Mouse (Mus musculus): ENCODE results near the gene Sh3pxd2b.

GRCm38 (mm10) chr11:32363610-32364220 lies 16.1 kb downstream of the Sh3pxd2b start:
- TF ChIP-seq EP300 (IDR thresholded peaks at IDR 0.05; ENCODE audit: low read depth) (no peak), CTCF (IDR thresholded peaks at IDR 0.05; ENCODE audit: low read depth) (no peak)
